Mouse (Mus musculus): ENCODE results near the gene Gm10188.

- TF ChIP-seq CTCF (IDR thresholded peaks at IDR 0.05; ENCODE audit: borderline replicate concordance, extremely low read depth, insufficient read depth, insufficient read length) = no peak
- no peak for TF ChIP-seq POLR2A (IDR thresholded peaks at IDR 0.05; ENCODE audit: borderline replicate concordance, extremely low read depth, insufficient read depth, insufficient read length, poor library complexity, severe bottlenecking)
Observed at GRCm38 (mm10) chr1:132271237-132271636, 41.7 kb upstream of the Gm10188 start.
